Mouse (Mus musculus) embryo, embryonic 11 days (tissue): ENCODE data around the gene Dusp7.

ENCODE experiments used
- DNase-seq: peaks from one replicate; pipeline ENCODE4 v3.0.0-alpha.2; 2015

Dusp7 gene

GRCm38 (mm10) chr9:106355217-106355974, 13.0 kb upstream of the Dusp7 start:
- no peak for DNase-seq

DNA sequence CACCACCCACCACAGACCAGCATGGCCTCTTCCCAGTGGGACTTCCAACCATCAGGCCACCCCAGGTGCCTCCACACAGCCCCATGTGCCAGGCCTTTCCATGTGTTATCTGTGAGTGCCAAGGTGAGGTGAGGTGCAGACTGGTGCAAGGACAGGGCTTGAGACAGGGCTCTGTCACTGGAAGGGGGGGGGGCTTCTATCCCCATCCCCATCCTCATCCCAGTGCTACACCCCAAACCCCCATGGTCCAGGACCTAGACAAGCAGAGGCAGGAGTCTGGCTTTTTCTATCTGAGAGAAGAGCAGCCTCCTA, 12.5 kb upstream of the Dusp7 start:
- no peak for DNase-seq

DNA sequence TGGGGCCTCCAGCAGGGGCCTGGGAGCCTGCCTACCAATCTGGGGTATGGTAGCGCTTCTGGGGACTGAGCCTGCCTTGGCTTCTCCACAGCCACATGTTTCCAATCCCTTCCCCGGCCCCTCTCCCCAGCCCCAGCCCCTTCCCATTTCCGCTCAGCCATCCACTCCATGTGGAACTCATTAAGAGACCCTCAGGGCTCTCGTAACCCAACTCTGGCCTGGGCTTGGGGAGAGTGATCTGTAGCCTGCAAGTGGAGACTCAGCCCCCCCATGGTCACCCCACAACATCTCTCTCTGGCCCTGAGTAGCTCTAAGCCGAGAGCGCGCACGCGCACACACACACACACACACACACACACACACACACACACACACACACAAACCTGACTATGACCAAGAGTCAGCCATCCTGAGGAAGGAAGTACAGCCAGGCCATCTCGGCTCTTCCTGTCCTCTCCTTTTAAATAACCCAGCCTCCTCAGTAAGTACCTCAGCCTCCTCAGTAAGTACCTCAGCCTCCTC, 12.0 kb upstream of the Dusp7 start:
- DNase-seq: peak; percentile 90

DNA sequence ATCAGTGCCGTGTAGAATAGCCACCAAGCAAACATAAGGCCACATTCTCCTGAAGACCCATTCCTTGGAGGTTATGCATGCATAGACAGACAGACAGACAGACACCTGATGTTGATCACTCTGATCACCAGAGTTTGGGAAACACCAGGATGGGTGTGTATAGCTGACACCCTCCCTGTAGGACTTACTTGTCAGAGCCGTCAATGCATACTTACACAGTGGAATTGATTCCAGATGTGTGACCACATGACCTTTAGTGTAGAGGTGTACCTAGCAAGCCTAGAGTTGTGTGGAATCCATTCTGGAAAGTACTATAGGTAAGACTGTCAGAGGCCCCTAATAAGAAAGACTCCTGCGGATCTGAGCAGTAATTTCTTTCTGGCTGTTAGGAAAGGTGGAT, 11.3 kb upstream of the Dusp7 start:
- peak; percentile 69 for DNase-seq

DNA sequence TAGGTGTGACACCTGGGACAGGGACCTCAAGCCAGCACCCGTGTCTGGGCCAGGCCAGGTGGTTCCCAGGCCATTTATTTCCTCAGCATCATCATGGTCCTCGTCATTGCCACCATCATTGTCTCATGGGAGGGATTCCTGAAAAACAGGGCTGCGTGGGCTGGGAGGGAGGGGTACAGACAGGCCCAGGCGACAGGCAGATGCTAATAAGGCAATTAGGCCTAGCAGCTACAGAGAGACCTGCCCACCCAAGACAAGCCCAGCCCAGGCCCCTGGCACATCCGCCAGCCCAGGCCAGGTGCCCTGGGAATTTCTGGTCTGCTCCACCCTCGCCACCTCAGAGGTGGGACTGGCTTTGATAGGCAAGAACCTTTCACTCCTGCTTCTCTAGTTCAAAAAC, 9.1 kb upstream of the Dusp7 start:
- DNase-seq: no peak

DNA sequence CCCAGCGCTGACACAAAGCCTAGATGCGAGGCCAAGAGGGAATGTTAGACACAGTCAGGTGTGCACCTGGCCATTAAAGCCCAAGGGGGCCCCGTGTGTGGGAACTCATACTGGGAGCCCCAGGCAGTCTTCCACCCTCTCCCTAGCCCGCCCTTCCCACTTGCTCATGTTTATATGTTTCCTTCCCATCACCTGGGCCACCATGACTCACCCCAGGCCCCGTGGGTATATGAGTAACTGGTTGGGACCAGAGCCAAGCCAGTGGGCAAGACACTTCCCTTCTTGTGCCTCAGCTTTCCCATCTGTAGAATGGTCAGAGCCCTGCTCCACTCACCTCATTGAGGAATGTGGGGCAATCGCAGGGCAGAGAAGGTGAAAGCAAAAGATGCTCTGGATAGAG, 7.3 kb upstream of the Dusp7 start:
- no peak for DNase-seq

- no peak for DNase-seq
Observed at GRCm38 (mm10) chr9:106365333-106365732, 3.1 kb upstream of the Dusp7 start.

- no peak for DNase-seq
Observed at GRCm38 (mm10) chr9:106366188-106366587, 2.2 kb upstream of the Dusp7 start.

- no peak for DNase-seq
Observed at GRCm38 (mm10) chr9:106367001-106367400, 1.4 kb upstream of the Dusp7 start.

DNA sequence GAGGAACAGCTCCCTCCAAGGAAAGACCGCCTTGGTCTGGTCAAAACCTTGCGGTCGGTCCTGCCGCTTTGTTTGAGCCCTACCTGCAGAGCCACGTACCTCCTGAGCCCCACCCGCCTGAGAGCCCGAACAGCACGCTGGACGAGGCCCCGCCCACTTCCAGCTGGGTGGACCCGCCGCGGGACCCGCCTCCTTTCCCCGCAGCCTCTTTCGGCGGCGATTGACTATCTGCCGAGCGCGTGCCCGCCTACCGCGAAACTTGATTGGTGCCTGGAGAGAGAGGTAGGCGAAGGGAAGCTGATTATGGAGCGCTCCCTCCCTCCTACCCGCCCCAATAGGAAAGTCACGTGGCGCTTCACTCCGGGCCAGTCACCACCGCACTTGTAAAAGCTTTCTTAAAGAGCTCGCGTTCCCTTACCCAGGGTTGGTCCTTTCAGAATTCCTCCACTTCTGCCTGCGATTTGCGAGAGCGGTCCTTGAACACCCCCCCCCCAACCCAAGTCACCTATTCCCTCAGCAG, 780 bp upstream of the Dusp7 start:
- peak; percentile 98 for DNase-seq

GRCm38 (mm10) chr9:106368831-106369501, 534 bp downstream of the Dusp7 start:
- peak; percentile 85 for DNase-seq

- DNase-seq: peak; percentile 72
Observed at GRCm38 (mm10) chr9:106369801-106370485, 1.5 kb downstream of the Dusp7 start.

GRCm38 (mm10) chr9:106370620-106371383, 2.4 kb downstream of the Dusp7 start:
- no peak for DNase-seq

DNA sequence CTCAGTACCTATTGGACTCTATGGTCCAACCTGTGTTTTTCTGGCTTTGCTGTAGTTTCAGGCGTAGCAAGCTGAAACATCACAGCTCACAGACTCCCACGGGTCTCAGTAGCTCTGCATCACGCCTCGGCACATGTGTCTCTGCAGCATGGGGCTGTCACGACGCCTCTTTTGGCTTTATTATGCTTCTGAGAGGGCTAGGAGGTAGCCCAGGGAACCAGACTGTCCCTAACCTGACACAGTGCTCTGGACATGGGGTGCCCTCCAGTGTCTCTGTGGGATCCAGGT, 2.9 kb downstream of the Dusp7 start:
- no peak for DNase-seq

- DNase-seq: peak; percentile 74
Observed at GRCm38 (mm10) chr9:106371776-106372175, 3.3 kb downstream of the Dusp7 start.

- no peak for DNase-seq
Observed at GRCm38 (mm10) chr9:106372431-106373412, 4.3 kb downstream of the Dusp7 start.

- DNase-seq: no peak
Observed at GRCm38 (mm10) chr9:106373973-106374372, 5.5 kb downstream of the Dusp7 start.

DNA sequence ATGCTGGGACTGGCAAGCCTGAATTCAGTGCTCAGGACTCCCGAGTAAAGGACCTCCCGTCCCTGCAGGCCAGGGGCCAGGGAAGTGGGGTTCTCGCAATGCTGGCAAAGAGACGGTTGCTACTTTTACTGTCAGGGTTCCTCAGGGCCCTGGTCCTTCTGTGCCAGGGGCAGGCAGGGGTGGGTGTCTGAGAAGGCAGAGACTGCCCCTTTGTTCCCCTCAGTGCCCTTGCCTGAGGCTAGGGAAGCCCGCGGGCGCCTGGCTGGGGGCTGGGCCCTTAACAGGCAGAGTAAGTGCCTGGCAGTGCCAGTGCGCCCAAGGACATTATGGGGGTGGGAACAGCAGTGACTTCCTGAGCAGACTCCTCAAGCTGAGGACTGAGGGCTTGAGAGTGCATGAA, 8.8 kb downstream of the Dusp7 start:
- DNase-seq: no peak

DNA sequence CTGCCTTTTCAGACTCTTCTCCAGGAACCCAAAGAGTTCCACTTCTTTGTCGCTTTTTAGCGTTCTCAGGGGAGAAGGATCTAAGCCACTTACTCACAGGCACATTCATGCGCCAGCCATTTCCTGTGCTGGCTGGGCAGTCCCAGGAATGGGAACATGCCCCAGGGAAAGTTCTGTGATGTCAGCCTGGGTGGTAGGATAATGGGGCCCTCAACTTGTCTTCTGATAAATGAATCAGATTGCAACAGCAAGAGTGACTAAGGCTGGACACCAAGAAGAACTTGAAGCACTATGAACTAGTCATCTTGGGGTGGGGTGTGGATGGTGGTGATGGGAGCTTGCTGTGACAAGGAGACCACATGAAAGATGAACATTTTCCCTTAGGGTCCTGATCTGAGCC, 9.6 kb downstream of the Dusp7 start:
- DNase-seq: no peak

- DNase-seq: no peak
Observed at GRCm38 (mm10) chr9:106378753-106379152, 10.3 kb downstream of the Dusp7 start.

DNA sequence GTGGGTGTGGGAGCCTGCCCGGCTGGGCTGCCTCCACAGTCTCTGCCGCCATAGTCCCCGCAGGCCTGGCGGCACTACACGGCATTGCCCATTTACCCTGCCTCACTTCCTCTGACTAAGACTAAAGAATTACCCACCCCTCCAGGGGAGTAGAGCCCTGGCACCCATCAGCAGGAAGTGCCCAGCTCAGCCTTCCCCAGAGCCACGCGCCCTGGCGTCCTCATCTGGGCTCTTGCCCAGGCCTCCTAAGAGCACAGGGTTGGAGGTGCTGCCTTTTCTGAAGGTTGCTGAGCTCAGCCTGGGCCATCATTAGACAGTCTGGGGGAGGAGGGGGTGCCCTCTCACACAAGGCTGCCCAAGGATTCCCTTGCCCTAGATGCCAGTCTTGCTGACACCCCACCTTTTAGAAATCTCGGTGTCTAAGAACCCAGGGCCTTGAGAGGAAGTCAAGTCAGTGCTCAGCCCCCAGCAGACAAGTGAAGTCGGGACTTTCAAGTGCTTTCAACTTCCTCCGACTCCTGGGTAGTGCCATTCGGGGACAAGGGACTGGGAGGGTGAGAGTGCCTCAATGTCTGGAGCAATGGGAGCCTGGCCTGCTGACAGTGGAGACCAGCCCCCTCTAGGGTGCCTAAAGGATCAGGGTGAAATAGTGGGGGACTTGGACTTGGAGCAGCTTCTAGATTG, 17.9 kb downstream of the Dusp7 start:
- DNase-seq: no peak
